Mouse (Mus musculus): ENCODE measurements at regions not wholly inside any gene's neighbourhood (a gene's known extent, or its start where the extent isn't known, plus 50 kb on each side); places are given as distances from the start of the nearest gene placed in this dataset.

GRCm38 (mm10) chr3:159069957-159070684, 425.1 kb upstream of the Depdc1a start:
- H3K27me3 ChIP-seq, result no peaks in the 10 kb centered on the region
- H3K4me3 ChIP-seq, result no peak overlapping the region
- no peaks in the 10 kb centered on the region for H3K36me3 ChIP-seq
- H3K27ac ChIP-seq (replicated peaks), result no peak overlapping the region
- no peak overlapping the region for H3K9ac ChIP-seq
- no peak for ATAC-seq (ENCODE audit: low FRiP score, low read depth)
- no peak overlapping the region for H3K4me2 ChIP-seq
- no peaks in the 10 kb centered on the region for H3K9me3 ChIP-seq
- H3K4me1 ChIP-seq (replicated peaks), result no peaks in the 10 kb centered on the region

GRCm38 (mm10) chr3:159056960-159057525, 438.2 kb upstream of the Depdc1a start:
- no peak for ATAC-seq (ENCODE audit: low FRiP score, low read depth)
- WGBS, result 80% methylated on average over 1 of the region's 1 CpGs

GRCm38 (mm10) chr3:159034806-159035205, 460.4 kb upstream of the Depdc1a start:
- H3K27me3 ChIP-seq, result no peaks in the 10 kb centered on the region
- no peak overlapping the region for H3K4me3 ChIP-seq
- 61% methylated on average over 4 of the region's 4 CpGs for WGBS
- H3K4me2 ChIP-seq, result no peak overlapping the region
- no peaks in the 10 kb centered on the region for H3K4me1 ChIP-seq (replicated peaks)
- H3K27ac ChIP-seq (replicated peaks), result no peak overlapping the region
- H3K36me3 ChIP-seq, result no peaks in the 10 kb centered on the region
- H3K9ac ChIP-seq, result no peak overlapping the region
- ATAC-seq (ENCODE audit: low FRiP score, low read depth), result no peak
- H3K9me3 ChIP-seq, result no peaks in the 10 kb centered on the region

More at GRCm38 (mm10) chr3:159056960-159057525, 438.2 kb upstream of the Depdc1a start:
- no peaks in the 10 kb centered on the region for H3K27me3 ChIP-seq
- H3K36me3 ChIP-seq, result no peaks in the 10 kb centered on the region
- no peak overlapping the region for H3K4me2 ChIP-seq
- no peak overlapping the region for H3K4me3 ChIP-seq
- H3K9me3 ChIP-seq, result no peaks in the 10 kb centered on the region
- no peak overlapping the region for H3K9ac ChIP-seq
- H3K27ac ChIP-seq (replicated peaks), result no peak overlapping the region
- H3K4me1 ChIP-seq (replicated peaks), result no peaks in the 10 kb centered on the region

- Histone ChIP-seq H3K9me3 (no peaks in the 10 kb centered on the region), H3K4me1 (replicated peaks) (no peaks in the 10 kb centered on the region), H3K9ac (no peak overlapping the region), H3K4me3 (no peak overlapping the region), H3K36me3 (no peaks in the 10 kb centered on the region), H3K27me3 (no peaks in the 10 kb centered on the region), H3K4me2 (no peak overlapping the region), H3K27ac (replicated peaks) (no peak overlapping the region)
- no peak for ATAC-seq (ENCODE audit: low FRiP score, low read depth)
- WGBS, result 85% methylated on average over 3 of the region's 3 CpGs
Observed at GRCm38 (mm10) chr3:159031581-159031980, 463.7 kb upstream of the Depdc1a start.

GRCm38 (mm10) chr3:159030675-159031074, 464.6 kb upstream of the Depdc1a start:
- WGBS, result 85% methylated on average over 3 of the region's 3 CpGs
- Histone ChIP-seq H3K36me3 (no peaks in the 10 kb centered on the region), H3K4me2 (no peak overlapping the region), H3K9ac (no peak overlapping the region), H3K4me3 (no peak overlapping the region), H3K27ac (replicated peaks) (no peak overlapping the region), H3K9me3 (no peaks in the 10 kb centered on the region), H3K27me3 (no peaks in the 10 kb centered on the region), H3K4me1 (replicated peaks) (no peaks in the 10 kb centered on the region)
- ATAC-seq (ENCODE audit: low FRiP score, low read depth), result no peak

- no peak for ATAC-seq (ENCODE audit: low FRiP score, low read depth)
- Histone ChIP-seq H3K27ac (replicated peaks) (no peak overlapping the region), H3K4me1 (replicated peaks) (no peaks in the 10 kb centered on the region), H3K27me3 (no peaks in the 10 kb centered on the region), H3K4me3 (no peak overlapping the region), H3K9ac (no peak overlapping the region), H3K36me3 (no peaks in the 10 kb centered on the region), H3K4me2 (no peak overlapping the region), H3K9me3 (no peaks in the 10 kb centered on the region)
- 97% methylated on average over 2 of the region's 2 CpGs for WGBS
Observed at GRCm38 (mm10) chr3:159029951-159030350, 465.3 kb upstream of the Depdc1a start.

- Histone ChIP-seq H3K27ac (replicated peaks) (no peak overlapping the region), H3K4me3 (no peak overlapping the region), H3K36me3 (no peaks in the 10 kb centered on the region), H3K4me2 (no peak overlapping the region), H3K4me1 (replicated peaks) (no peaks in the 10 kb centered on the region), H3K9me3 (no peaks in the 10 kb centered on the region), H3K9ac (no peak overlapping the region), H3K27me3 (no peaks in the 10 kb centered on the region)
- no peak for ATAC-seq (ENCODE audit: low FRiP score, low read depth)
Observed at GRCm38 (mm10) chr3:159020447-159020846, 458.4 kb upstream of the Lrrc7 start.

GRCm38 (mm10) chr3:159017269-159017668, 455.2 kb upstream of the Lrrc7 start:
- Histone ChIP-seq H3K4me2 (no peak overlapping the region), H3K4me1 (replicated peaks) (no peaks in the 10 kb centered on the region)
- no peak for ATAC-seq (ENCODE audit: low FRiP score, low read depth)

GRCm38 (mm10) chr3:159016426-159016825, 454.4 kb upstream of the Lrrc7 start:
- Histone ChIP-seq H3K27me3 (no peaks in the 10 kb centered on the region), H3K27ac (replicated peaks) (no peak overlapping the region), H3K9me3 (no peaks in the 10 kb centered on the region), H3K4me3 (no peak overlapping the region), H3K36me3 (no peaks in the 10 kb centered on the region), H3K9ac (no peak overlapping the region), H3K4me1 (replicated peaks) (no peaks in the 10 kb centered on the region), H3K4me2 (no peak overlapping the region)
- ATAC-seq (ENCODE audit: low FRiP score, low read depth), result no peak

More at GRCm38 (mm10) chr3:159017269-159017668, 455.2 kb upstream of the Lrrc7 start:
- no peak overlapping the region for H3K9ac ChIP-seq
- no peak overlapping the region for H3K4me3 ChIP-seq
- H3K27me3 ChIP-seq, result no peaks in the 10 kb centered on the region
- no peaks in the 10 kb centered on the region for H3K9me3 ChIP-seq
- no peaks in the 10 kb centered on the region for H3K36me3 ChIP-seq
- no peak overlapping the region for H3K27ac ChIP-seq (replicated peaks)

GRCm38 (mm10) chr3:159010954-159011638, 449.1 kb upstream of the Lrrc7 start:
- no peak overlapping the region for H3K27ac ChIP-seq (replicated peaks)
- no peaks in the 10 kb centered on the region for H3K27me3 ChIP-seq
- H3K9me3 ChIP-seq, result no peaks in the 10 kb centered on the region
- H3K9ac ChIP-seq, result no peak overlapping the region
- WGBS, result 0% methylated on average over 1 of the region's 1 CpGs
- H3K4me2 ChIP-seq, result no peak overlapping the region
- H3K4me3 ChIP-seq, result no peak overlapping the region
- no peak for ATAC-seq (ENCODE audit: low FRiP score, low read depth)
- H3K4me1 ChIP-seq (replicated peaks), result no peaks in the 10 kb centered on the region
- H3K36me3 ChIP-seq, result no peaks in the 10 kb centered on the region

- H3K4me1 ChIP-seq (replicated peaks), result no peaks in the 10 kb centered on the region
- H3K27ac ChIP-seq (replicated peaks), result no peak overlapping the region
- WGBS, result 30% methylated on average over 1 of the region's 1 CpGs
- ATAC-seq (ENCODE audit: low FRiP score, low read depth), result no peak
- no peak overlapping the region for H3K4me3 ChIP-seq
- H3K9ac ChIP-seq, result no peak overlapping the region
- H3K27me3 ChIP-seq, result no peaks in the 10 kb centered on the region
- no peaks in the 10 kb centered on the region for H3K9me3 ChIP-seq
- no peaks in the 10 kb centered on the region for H3K36me3 ChIP-seq
- H3K4me2 ChIP-seq, result no peak overlapping the region
Observed at GRCm38 (mm10) chr3:159004013-159004412, 442.0 kb upstream of the Lrrc7 start.

- Histone ChIP-seq H3K36me3 (no peaks in the 10 kb centered on the region), H3K27ac (replicated peaks) (no peak overlapping the region), H3K4me2 (no peak overlapping the region), H3K9me3 (no peaks in the 10 kb centered on the region), H3K4me1 (replicated peaks) (no peaks in the 10 kb centered on the region), H3K27me3 (no peaks in the 10 kb centered on the region), H3K9ac (no peak overlapping the region), H3K4me3 (no peak overlapping the region)
- 58% methylated on average over 5 of the region's 5 CpGs for WGBS
- ATAC-seq (ENCODE audit: low FRiP score, low read depth), result no peak
Observed at GRCm38 (mm10) chr3:158985438-158986111, 423.6 kb upstream of the Lrrc7 start.

Measured in hindbrain, embryonic 15.5 days (tissue).